Mouse (Mus musculus): ENCODE measurements around the gene Gm45623. TPM values are rescaled to one million over a fixed set of nuclear protein-coding genes. Genes with fewer than 3 reads are reported as not detected.

Gene Gm45623
- polyA plus RNA-seq, 1 experiment from 2014 or later = 3.0 TPM

GRCm38 (mm10) chr13:56746739-56747532 is 6.7 kb downstream of the Gm45623 start:
- ATAC-seq = no peak
- H3K4me3 ChIP-seq (ENCODE audit: low read depth, low read length) = no peak overlapping the region

GRCm38 (mm10) chr13:56742325-56742901 is 11.2 kb downstream of the Gm45623 start:
- Histone ChIP-seq H3K4me2 (ENCODE audit: low read length) (no peak overlapping the region), H3K27ac (ENCODE audit: low read length) (no peak overlapping the region), H3K9me3 (replicated peaks; ENCODE audit: control insufficient read depth, low read length, poor library complexity, severe bottlenecking) (no peaks in the 10 kb centered on the region), H3K4me1 (ENCODE audit: control insufficient read depth, insufficient read depth, low read length) (no peaks in the 10 kb centered on the region; the same call in 1 of the 2 replicates), H3K27me3 (ENCODE audit: control insufficient read depth, insufficient read depth, low read depth, low read length) (no peaks in the 10 kb centered on the region), H3K4me3 (ENCODE audit: low read depth, low read length) (no peak overlapping the region), H3K9ac (ENCODE audit: low read depth, low read length) (no peak overlapping the region), H3K36me3 (ENCODE audit: control insufficient read depth, insufficient read depth, low read length) (0 out of 2 replicates have a peak, but pooled peaks cover 9% of the 10 kb centered on the region)
- ATAC-seq = no peak
- 44% methylated on average over 6 of the region's 6 CpGs for WGBS

More at GRCm38 (mm10) chr13:56746739-56747532, 6.7 kb downstream of the Gm45623 start:
- Histone ChIP-seq H3K9ac (ENCODE audit: low read depth, low read length) (no peak overlapping the region), H3K27ac (ENCODE audit: low read length) (no peak overlapping the region), H3K27me3 (ENCODE audit: control insufficient read depth, insufficient read depth, low read depth, low read length) (peaks cover 7% of the 10 kb centered on the region), H3K9me3 (replicated peaks; ENCODE audit: control insufficient read depth, low read length, poor library complexity, severe bottlenecking) (no peaks in the 10 kb centered on the region), H3K4me1 (ENCODE audit: control insufficient read depth, insufficient read depth, low read length) (peaks cover under 1% of the 10 kb centered on the region), H3K36me3 (ENCODE audit: control insufficient read depth, insufficient read depth, low read length) (no peaks in the 10 kb centered on the region), H3K4me2 (ENCODE audit: low read length) (no peak overlapping the region)
- WGBS = 82% methylated on average over 10 of the region's 10 CpGs

GRCm38 (mm10) chr13:56741691-56742090 is 11.9 kb downstream of the Gm45623 start:
- peaks cover 11% of the 10 kb centered on the region; the same call in 1 of the 2 replicates for H3K36me3 ChIP-seq (ENCODE audit: control insufficient read depth, insufficient read depth, low read length)
- no peak overlapping the region for H3K4me2 ChIP-seq (ENCODE audit: low read length)
- no peak overlapping the region for H3K27ac ChIP-seq (ENCODE audit: low read length)
- no peaks in the 10 kb centered on the region; the same call in 1 of the 2 replicates for H3K4me1 ChIP-seq (ENCODE audit: control insufficient read depth, insufficient read depth, low read length)
- WGBS = 91% methylated on average over 7 of the region's 7 CpGs
- no peak overlapping the region for H3K9ac ChIP-seq (ENCODE audit: low read depth, low read length)
- H3K27me3 ChIP-seq (ENCODE audit: control insufficient read depth, insufficient read depth, low read depth, low read length) = no peaks in the 10 kb centered on the region
- H3K9me3 ChIP-seq (replicated peaks; ENCODE audit: control insufficient read depth, low read length, poor library complexity, severe bottlenecking) = no peaks in the 10 kb centered on the region
- no peak for ATAC-seq
- H3K4me3 ChIP-seq (ENCODE audit: low read depth, low read length) = no peak overlapping the region

GRCm38 (mm10) chr13:56740496-56740895 is 13.1 kb downstream of the Gm45623 start:
- 92% methylated on average over 6 of the region's 6 CpGs for WGBS
- no peaks in the 10 kb centered on the region for H3K9me3 ChIP-seq (replicated peaks; ENCODE audit: control insufficient read depth, low read length, poor library complexity, severe bottlenecking)

GRCm38 (mm10) chr13:56739556-56739955 is 14.1 kb downstream of the Gm45623 start:
- H3K27me3 ChIP-seq (ENCODE audit: control insufficient read depth, insufficient read depth, low read depth, low read length) = no peaks in the 10 kb centered on the region
- H3K27ac ChIP-seq (ENCODE audit: low read length) = no peak overlapping the region
- no peak for ATAC-seq

More at GRCm38 (mm10) chr13:56740496-56740895, 13.1 kb downstream of the Gm45623 start:
- no peaks in the 10 kb centered on the region; the same call in 1 of the 2 replicates for H3K4me1 ChIP-seq (ENCODE audit: control insufficient read depth, insufficient read depth, low read length)
- no peak overlapping the region for H3K27ac ChIP-seq (ENCODE audit: low read length)
- H3K4me2 ChIP-seq (ENCODE audit: low read length) = no peak overlapping the region
- ATAC-seq = no peak
- H3K27me3 ChIP-seq (ENCODE audit: control insufficient read depth, insufficient read depth, low read depth, low read length) = no peaks in the 10 kb centered on the region
- no peak overlapping the region for H3K9ac ChIP-seq (ENCODE audit: low read depth, low read length)
- peaks cover 13% of the 10 kb centered on the region; the same call in 1 of the 2 replicates for H3K36me3 ChIP-seq (ENCODE audit: control insufficient read depth, insufficient read depth, low read length)
- no peak overlapping the region for H3K4me3 ChIP-seq (ENCODE audit: low read depth, low read length)

GRCm38 (mm10) chr13:56735212-56735875 is 18.3 kb downstream of the Gm45623 start:
- no peak overlapping the region for H3K9ac ChIP-seq (ENCODE audit: low read depth, low read length)
- H3K4me2 ChIP-seq (ENCODE audit: low read length) = no peak overlapping the region
- H3K4me3 ChIP-seq (ENCODE audit: low read depth, low read length) = no peak overlapping the region
- WGBS = 63% methylated on average over 6 of the region's 6 CpGs
- ATAC-seq = no peak
- no peaks in the 10 kb centered on the region for H3K9me3 ChIP-seq (replicated peaks; ENCODE audit: control insufficient read depth, low read length, poor library complexity, severe bottlenecking)
- no peaks in the 10 kb centered on the region for H3K4me1 ChIP-seq (ENCODE audit: control insufficient read depth, insufficient read depth, low read length)
- no peaks in the 10 kb centered on the region for H3K27me3 ChIP-seq (ENCODE audit: control insufficient read depth, insufficient read depth, low read depth, low read length)
- H3K36me3 ChIP-seq (ENCODE audit: control insufficient read depth, insufficient read depth, low read length) = peaks cover 25% of the 10 kb centered on the region
- no peak overlapping the region for H3K27ac ChIP-seq (ENCODE audit: low read length)

More at GRCm38 (mm10) chr13:56739556-56739955, 14.1 kb downstream of the Gm45623 start:
- WGBS = 94% methylated on average over 5 of the region's 5 CpGs
- Histone ChIP-seq H3K4me2 (ENCODE audit: low read length) (no peak overlapping the region), H3K9ac (ENCODE audit: low read depth, low read length) (no peak overlapping the region), H3K4me3 (ENCODE audit: low read depth, low read length) (no peak overlapping the region), H3K36me3 (ENCODE audit: control insufficient read depth, insufficient read depth, low read length) (peaks cover 13% of the 10 kb centered on the region; the same call in 1 of the 2 replicates), H3K4me1 (ENCODE audit: control insufficient read depth, insufficient read depth, low read length) (no peaks in the 10 kb centered on the region; the same call in 1 of the 2 replicates), H3K9me3 (replicated peaks; ENCODE audit: control insufficient read depth, low read length, poor library complexity, severe bottlenecking) (no peaks in the 10 kb centered on the region)

GRCm38 (mm10) chr13:56734617-56735016 is 19.0 kb downstream of the Gm45623 start:
- no peaks in the 10 kb centered on the region for H3K27me3 ChIP-seq (ENCODE audit: control insufficient read depth, insufficient read depth, low read depth, low read length)
- no peak for ATAC-seq
- peaks cover 22% of the 10 kb centered on the region for H3K36me3 ChIP-seq (ENCODE audit: control insufficient read depth, insufficient read depth, low read length)
- H3K9ac ChIP-seq (ENCODE audit: low read depth, low read length) = no peak overlapping the region
- no peak overlapping the region for H3K4me3 ChIP-seq (ENCODE audit: low read depth, low read length)
- no peak overlapping the region for H3K27ac ChIP-seq (ENCODE audit: low read length)
- 88% methylated on average over 4 of the region's 4 CpGs for WGBS
- no peaks in the 10 kb centered on the region for H3K4me1 ChIP-seq (ENCODE audit: control insufficient read depth, insufficient read depth, low read length)
- H3K9me3 ChIP-seq (replicated peaks; ENCODE audit: control insufficient read depth, low read length, poor library complexity, severe bottlenecking) = no peaks in the 10 kb centered on the region
- H3K4me2 ChIP-seq (ENCODE audit: low read length) = no peak overlapping the region

- Histone ChIP-seq H3K36me3 (ENCODE audit: control insufficient read depth, insufficient read depth, low read length) (peaks cover 22% of the 10 kb centered on the region), H3K9ac (ENCODE audit: low read depth, low read length) (no peak overlapping the region), H3K27me3 (ENCODE audit: control insufficient read depth, insufficient read depth, low read depth, low read length) (no peaks in the 10 kb centered on the region), H3K4me3 (ENCODE audit: low read depth, low read length) (no peak overlapping the region), H3K4me1 (ENCODE audit: control insufficient read depth, insufficient read depth, low read length) (no peaks in the 10 kb centered on the region), H3K4me2 (ENCODE audit: low read length) (no peak overlapping the region), H3K27ac (ENCODE audit: low read length) (no peak overlapping the region), H3K9me3 (replicated peaks; ENCODE audit: control insufficient read depth, low read length, poor library complexity, severe bottlenecking) (no peaks in the 10 kb centered on the region)
- no peak for ATAC-seq
- 97% methylated on average over 7 of the region's 7 CpGs for WGBS
These were observed 24.6 kb downstream of the Gm45623 start for GRCm38 (mm10) chr13:56729046-56729445.
